ENCODE assay signal across 11 mouse cellular contexts in genomic region chr10:4233102-4233501, GRCm38 (mm10). TPM values are rescaled to one million over a fixed set of nuclear protein-coding genes. Genes with fewer than 3 reads are reported as not detected.
A peak's percentile ranks its signal among the peaks of the same experiment; 100 is the strongest.
DNase-seq lines count a peak whose midpoint lies in the region; ATAC-seq and TF ChIP-seq lines count a peak whose summit lies in the region.
"Had no signal": no experiment of that assay in that cellular context is flagged by ENCODE, and none has a peak within 500 bp of the region (broad histone marks: within the 10 kb centered on the region; RNA-seq: fewer than 3 reads in every experiment).

No protein-coding gene starts in this region.

- TF ChIP-seq EP300 in MEL (IDR thresholded peaks at IDR 0.05; ENCODE audit: low read depth in 1 of 2, low read length in 2 of 2): no peak
- TF ChIP-seq EP300 in lung, postnatal 0 days (IDR thresholded peaks at IDR 0.05): no peak
- no peak for TF ChIP-seq EP300 in stomach, postnatal 0 days (optimal IDR thresholded peaks at IDR 0.05)

- peaks cover 0 to 4% of the 10 kb centered on the region in 2 experiments; a peak in 1 of 4 replicates for H3K4me1 ChIP-seq in MEL (ENCODE audit: control insufficient read depth in 1 of 2, insufficient read depth in 2 of 2, low read length in 2 of 2)
- peaks cover 4% of the 10 kb centered on the region; the same call in 1 of the 2 replicates for H3K4me1 ChIP-seq in hindbrain, embryonic 12.5 days
- no peaks in the 10 kb centered on the region for H3K4me1 ChIP-seq in lung, postnatal 0 days (ENCODE audit: insufficient read depth, low read depth, low read length)
- H3K4me1 ChIP-seq in stomach, postnatal 0 days (replicated peaks; ENCODE audit: control insufficient read depth, insufficient read depth): no peaks in the 10 kb centered on the region
- H3K4me1 ChIP-seq: liver, embryonic 13.5 days had no signal

- H3K4me3 ChIP-seq in MEL (ENCODE audit: control insufficient read depth in 1 of 2, insufficient read depth in 1 of 2, low read depth in 2 of 2, low read length in 2 of 2): no peak overlapping the region
- H3K4me3 ChIP-seq in hindbrain, embryonic 12.5 days: no peak overlapping the region
- no peak overlapping the region for H3K4me3 ChIP-seq in lung, postnatal 0 days (ENCODE audit: low read depth, low read length)
- H3K4me3 ChIP-seq in stomach, postnatal 0 days (ENCODE audit: low read depth, low read length): no peak overlapping the region
- H3K4me3 ChIP-seq: erythroblast, embryonic 14.5 days; liver, embryonic 13.5 days; stomach, embryonic 15.5 days had no signal

- TF ChIP-seq POLR2A in MEL (IDR thresholded peaks at IDR 0.05; ENCODE audit: control insufficient read depth in 1 of 2, insufficient read depth in 1 of 2, low read depth in 1 of 2, low read length in 2 of 2, poor library complexity in 1 of 2): no peak
- no peak for TF ChIP-seq POLR2A in brain, embryonic 14.5 days (IDR thresholded peaks at IDR 0.05; ENCODE audit: borderline replicate concordance, extremely low read depth, insufficient read depth, insufficient read length, poor library complexity, severe bottlenecking)

- H3K4me2 ChIP-seq in hindbrain, embryonic 12.5 days (replicated peaks): no peak overlapping the region
- no peak overlapping the region for H3K4me2 ChIP-seq in lung, postnatal 0 days (replicated peaks; ENCODE audit: low read depth, low read length)
- no peak overlapping the region for H3K4me2 ChIP-seq in stomach, postnatal 0 days (replicated peaks; ENCODE audit: low read depth)
- H3K4me2 ChIP-seq: liver, embryonic 13.5 days; stomach, embryonic 15.5 days had no signal

- no peaks in the 10 kb centered on the region for H3K9me3 ChIP-seq in MEL (replicated peaks; ENCODE audit: insufficient read depth, low read length)
- no peaks in the 10 kb centered on the region for H3K9me3 ChIP-seq in hindbrain, embryonic 12.5 days (replicated peaks)
- H3K9me3 ChIP-seq in lung, postnatal 0 days (ENCODE audit: low read length): no peaks in the 10 kb centered on the region
- H3K9me3 ChIP-seq in stomach, postnatal 0 days (ENCODE audit: control insufficient read depth, low read length): no peaks in the 10 kb centered on the region
- H3K9me3 ChIP-seq: liver, embryonic 13.5 days; stomach, embryonic 15.5 days had no signal

- H3K27me3 ChIP-seq in MEL (ENCODE audit: control insufficient read depth in 1 of 2, insufficient read depth in 2 of 2, low read length in 2 of 2): no peaks in the 10 kb centered on the region; a peak in 1 of 4 replicates
- no peaks in the 10 kb centered on the region for H3K27me3 ChIP-seq in hindbrain, embryonic 12.5 days
- H3K27me3 ChIP-seq in lung, postnatal 0 days (replicated peaks; ENCODE audit: insufficient read depth, low read length): no peaks in the 10 kb centered on the region
- no peaks in the 10 kb centered on the region for H3K27me3 ChIP-seq in stomach, postnatal 0 days (ENCODE audit: control insufficient read depth, insufficient read depth, low read length)
- H3K27me3 ChIP-seq: liver, embryonic 13.5 days; stomach, embryonic 15.5 days had no signal

- 41% methylated on average over 9 of the region's 9 CpGs for WGBS in hindbrain, embryonic 12.5 days
- WGBS in lung, postnatal 0 days: 19% methylated on average over 9 of the region's 9 CpGs
- 21% methylated on average over 9 of the region's 9 CpGs for WGBS in stomach, postnatal 0 days

- no peak for TF ChIP-seq RAD21 in MEL (IDR thresholded peaks at IDR 0.05; ENCODE audit: low read depth, low read length)

- no peak overlapping the region for H3K9ac ChIP-seq in MEL (ENCODE audit: control insufficient read depth, low read depth, low read length, poor library complexity, severe bottlenecking)
- no peak overlapping the region for H3K9ac ChIP-seq in hindbrain, embryonic 12.5 days
- no peak overlapping the region for H3K9ac ChIP-seq in lung, postnatal 0 days (replicated peaks; ENCODE audit: low read depth)
- H3K9ac ChIP-seq in stomach, postnatal 0 days (ENCODE audit: low read length): no peak overlapping the region
- H3K9ac ChIP-seq: liver, embryonic 13.5 days; stomach, embryonic 15.5 days had no signal

- no peak for TF ChIP-seq CTCF in MEL (IDR thresholded peaks at IDR 0.05 in 2 of 3, conservative IDR thresholded peaks at IDR 0.05 in 1 of 3; ENCODE audit: control insufficient read depth in 1 of 3, insufficient read depth in 1 of 3, low read depth in 2 of 3, low read length in 3 of 3, poor library complexity in 1 of 3, severe bottlenecking in 1 of 3)
- TF ChIP-seq CTCF in brain, embryonic 14.5 days (IDR thresholded peaks at IDR 0.05; ENCODE audit: borderline replicate concordance, extremely low read depth, insufficient read depth, insufficient read length): no peak
- TF ChIP-seq CTCF in lung, postnatal 0 days (IDR thresholded peaks at IDR 0.05): 0 out of 2 replicates have a peak, but pooled peaks have one; percentile 3
- no peak for TF ChIP-seq CTCF in stomach, postnatal 0 days (IDR thresholded peaks at IDR 0.05; ENCODE audit: low read depth)

- peak; percentile 86 for ATAC-seq in hindbrain, embryonic 12.5 days (ENCODE audit: low FRiP score)
- peak; percentile 16 for ATAC-seq in lung, postnatal 0 days
- ATAC-seq in stomach, postnatal 0 days (ENCODE audit: low FRiP score, low TSS enrichment): peak; percentile 71

- H3K79me2 ChIP-seq in MEL (ENCODE audit: control insufficient read depth, insufficient read depth, low read length, poor library complexity): no peaks in the 10 kb centered on the region

- H3K27ac ChIP-seq in MEL (ENCODE audit: control insufficient read depth, low read depth, low read length): no peak overlapping the region
- no peak overlapping the region for H3K27ac ChIP-seq in hindbrain, embryonic 12.5 days
- H3K27ac ChIP-seq in lung, postnatal 0 days (ENCODE audit: low read length): no peak overlapping the region
- H3K27ac ChIP-seq in stomach, postnatal 0 days (replicated peaks): no peak overlapping the region
- H3K27ac ChIP-seq: liver, embryonic 13.5 days; stomach, embryonic 15.5 days had no signal

- H3K36me3 ChIP-seq in MEL (ENCODE audit: control insufficient read depth in 1 of 2, insufficient read depth in 2 of 2, low read length in 2 of 2): no peaks in the 10 kb centered on the region; a peak in 1 of 4 replicates
- H3K36me3 ChIP-seq in hindbrain, embryonic 12.5 days: no peaks in the 10 kb centered on the region
- H3K36me3 ChIP-seq in lung, postnatal 0 days (ENCODE audit: insufficient read depth, low read length): no peaks in the 10 kb centered on the region
- H3K36me3 ChIP-seq in stomach, postnatal 0 days (ENCODE audit: control insufficient read depth, insufficient read depth, low read length): no peaks in the 10 kb centered on the region
- H3K36me3 ChIP-seq: liver, embryonic 13.5 days; stomach, embryonic 15.5 days had no signal

- DNase-seq in heart, adult 18-20 months: peak; percentile 26 to 27
- no peak for DNase-seq in heart, adult 8-10 months (ENCODE audit: low spot score)
- DNase-seq in MEL (ENCODE audit: low read depth, low spot score): peak; percentile 55
- DNase-seq in brain, embryonic 14.5 days (ENCODE audit: low read depth): peak; percentile 83
- DNase-seq in lung, postnatal 0 days (ENCODE audit: low spot score): peak; percentile 65
- DNase-seq in stomach, postnatal 0 days (ENCODE audit: low spot score): peak; percentile 44
- DNase-seq in thymus, postnatal 25 days: no peak
- DNase-seq: liver, embryonic 13.5 days had no signal

TF ChIP-seq in MEL, 35 proteins besides CTCF, POLR2A, EP300 and RAD21:
- TF ChIP-seq ETS1 (IDR thresholded peaks at IDR 0.05; ENCODE audit: low read depth, low read length) (peak; percentile 19; the same call in 1 of the 2 replicates), HCFC1 (IDR thresholded peaks at IDR 0.05; ENCODE audit: low read depth, low read length) (no peak), MAX (IDR thresholded peaks at IDR 0.05; ENCODE audit: low read length) (peak; percentile 53), MYC (IDR thresholded peaks at IDR 0.05; ENCODE audit: low read depth, low read length) (0 out of 2 replicates have a peak, but pooled peaks have one; percentile 64), NRF1 (IDR thresholded peaks at IDR 0.05; ENCODE audit: insufficient read depth, low read depth, low read length, poor library complexity, severe bottlenecking) (no peak), POLR2AphosphoS2 (IDR thresholded peaks at IDR 0.05; ENCODE audit: low read length) (no peak)

RNA-seq across cellular contexts. Expression of gene Akap12, which starts 33.1 kb away (rescaled TPM):
- total RNA-seq in heart, adult 18-20 months (2021): 10 to 100 TPM; 21.0 to 25.9 TPM
- total RNA-seq in heart, adult 8-10 months (2022): 10 to 100 TPM; 18.1 to 24.4 (median 23.3) TPM
- total RNA-seq in MEL (2012; rRNA removed): 0.08 and 0.16 TPM in 2 replicates
- under 1 TPM in 1 of 2 experiments, not detected in 1; 0.42 TPM for polyA plus RNA-seq in MEL (2012; ENCODE audit: insufficient read depth in 1 of 2, insufficient read length in 2 of 2, low read depth in 1 of 2, low replicate concordance in 2 of 2, missing spikeins in 1 of 2)
- 12.5 and 37.3 TPM in 2 replicates for polyA plus RNA-seq in brain, embryonic 14.5 days (2012; rRNA removed)
- polyA plus RNA-seq in hindbrain, embryonic 12.5 days (2016; fragmentation: Nextera tagmentation; extraction: Ambion mirVana): 107 and 116 TPM in 2 replicates
- 49.7 and 59.9 TPM in 2 replicates for polyA plus RNA-seq in lung, postnatal 0 days (2015; fragmentation: Nextera tagmentation; extraction: Ambion mirVana)
- 23.1 and 25.5 TPM in 2 replicates for polyA plus RNA-seq in stomach, postnatal 0 days (2015; fragmentation: Nextera tagmentation; extraction: Ambion mirVana)

Comparison
In these comparisons a context has a peak if more than half of its experiments do, and no peak if none do; other contexts are left out.
1. DNase-seq: peak in heart, adult 18-20 months (2 of 2), MEL (single experiment), brain, embryonic 14.5 days (single experiment), lung, postnatal 0 days (single experiment) and stomach, postnatal 0 days (single experiment); none in heart, adult 8-10 months (single experiment) and thymus, postnatal 25 days (single experiment).
2. ATAC-seq: peak in every context shown above with its lines; median percentile 86 in hindbrain, embryonic 12.5 days; 71 in stomach, postnatal 0 days; 16 in lung, postnatal 0 days.